Mouse (Mus musculus): ENCODE measurements around the gene Cd177.

DNA sequence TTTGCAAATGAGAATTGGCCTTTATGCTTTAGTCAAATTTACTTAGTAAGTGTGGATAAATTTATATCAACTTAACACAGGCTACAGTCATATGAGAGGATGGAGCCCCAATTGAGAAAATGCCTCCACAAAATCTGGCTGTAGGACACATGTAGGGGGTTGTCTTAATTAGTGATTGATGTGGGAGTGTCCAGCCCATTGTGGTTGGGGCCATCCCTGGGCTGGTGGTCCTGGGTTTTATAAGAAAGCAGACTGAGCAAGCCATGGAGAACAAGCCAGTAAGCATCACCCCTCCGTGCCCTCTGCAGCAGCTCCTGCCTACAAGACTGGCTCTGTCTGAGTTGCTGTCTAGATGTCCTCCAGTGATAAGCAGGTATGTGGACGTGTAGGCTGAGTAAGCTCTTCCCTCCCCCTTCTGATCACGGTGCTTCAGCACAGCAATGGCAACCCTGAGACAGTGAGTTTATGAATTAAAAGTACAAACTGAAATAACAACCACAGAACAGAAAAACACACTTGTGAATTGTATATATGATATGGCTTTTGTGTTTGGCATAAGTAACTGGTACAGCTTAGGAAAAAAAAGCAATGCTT is 13.9 kb upstream of the Cd177 start:
- TF ChIP-seq CTCF (IDR thresholded peaks at IDR 0.05; ENCODE audit: low read depth, low read length) (no peak), POLR2A (IDR thresholded peaks at IDR 0.05; ENCODE audit: extremely low read depth, insufficient read depth, low read length) (no peak)

Measured in liver, adult 2 months (tissue).